Mouse (Mus musculus) stomach, postnatal 0 days (tissue): Measurements from ENCODE around the gene Stoml1. TPM values are rescaled to one million over a fixed set of nuclear protein-coding genes. Genes with fewer than 3 reads are reported as not detected.

Experiments
- ATAC-seq: fragments of 200-750 bp; cut with Nextera tagmentation; 2 replicates; pipeline ENCODE4 v1.8.0; 2017; ENCODE audit not compliant: low FRiP score, low TSS enrichment
- DNase-seq: peaks from one replicate; pipeline ENCODE4 v3.0.0-alpha.2; 2016; ENCODE audit warnings: low spot score
- H3K27ac ChIP-seq: fragments of 300-500 bp; sonication (generic); replicated peaks from 2 replicates; pipeline ENCODE4 v1.5.1; 2014; ENCODE audit warnings: mild to moderate bottlenecking, control low read depth
- H3K27me3 ChIP-seq: fragments of 300-500 bp; sonication (generic); 2 replicates; pipeline ENCODE4 v1.6.1; 2014; ENCODE audit warnings: low read length; ENCODE audit not compliant: control insufficient read depth, insufficient read depth
- H3K36me3 ChIP-seq: fragments of 300-500 bp; sonication (generic); 2 replicates; pipeline ENCODE4 v1.6.1; 2014; ENCODE audit warnings: low read length, mixed read lengths; ENCODE audit not compliant: control insufficient read depth, insufficient read depth
- H3K4me1 ChIP-seq: fragments of 300-500 bp; sonication (generic); replicated peaks from 2 replicates; pipeline ENCODE4 v1.6.1; 2014; ENCODE audit warnings: antibody characterized with exemption; ENCODE audit not compliant: control insufficient read depth, insufficient read depth
- H3K4me2 ChIP-seq: fragments of 300-500 bp; sonication (generic); replicated peaks from 2 replicates; pipeline ENCODE4 v1.6.1; 2014; ENCODE audit warnings: low read depth, mild to moderate bottlenecking, control low read depth, moderate library complexity
- H3K4me3 ChIP-seq: fragments of 300-500 bp; sonication (generic); 2 replicates; pipeline ENCODE4 v1.5.1; 2014; ENCODE audit warnings: low read depth, low read length, control low read depth
- H3K9ac ChIP-seq: fragments of 300-500 bp; sonication (generic); 2 replicates; pipeline ENCODE4 v1.6.1; 2014; ENCODE audit warnings: mild to moderate bottlenecking, low read length, control low read depth, mixed read lengths
- H3K9me3 ChIP-seq: fragments of 300-500 bp; sonication (generic); 2 replicates; pipeline ENCODE4 v1.6.1; 2016; ENCODE audit warnings: low read length; ENCODE audit not compliant: control insufficient read depth
- CTCF ChIP-seq: IDR thresholded peaks from 2 replicates; pipeline ENCODE4 v1.5.1; 2016; ENCODE audit warnings: antibody characterized with exemption, low read depth, mild to moderate bottlenecking, moderate library complexity
- EP300 ChIP-seq: optimal IDR thresholded peaks from 2 replicates; pipeline ENCODE3; 2016; ENCODE audit warnings: antibody characterized with exemption
- WGBS: fragments of 180-500 bp; shearing (Covaris S2); extraction: QIAGEN DNeasy Blood & Tissue Kit; methylation state at CpG from one replicate; pipeline ENCODE4 v1.1.7; 2014; 5-methylcytosine and 5-hydroxymethylcytosine counted together
- polyA plus RNA-seq: library from polyadenylated mRNA; unstranded; fragments of >200 nt; fragmentation: Nextera tagmentation; extraction: Ambion mirVana; gene quantifications from 2 replicates; pipeline ENCODE4 v1.2.1, GENCODE M21; 2015

Stoml1 gene
- polyA plus RNA-seq, 1 experiment from 2014 or later, result 20.4 TPM

- DNase-seq (no peak), ATAC-seq (no peak)
- Histone ChIP-seq H3K4me1 (no peaks in the 10 kb centered on the region), H3K4me2 (no peak overlapping the region), H3K9ac (no peak overlapping the region), H3K4me3 (no peak overlapping the region), H3K27me3 (no peaks in the 10 kb centered on the region), H3K36me3 (no peaks in the 10 kb centered on the region), H3K9me3 (no peaks in the 10 kb centered on the region), H3K27ac (no peak overlapping the region)
- WGBS, result 76% methylated on average over 1 of the region's 1 CpGs
- TF ChIP-seq CTCF (no peak), EP300 (no peak)
Observed at GRCm38 (mm10) chr9:58289090-58289489, 36.1 kb downstream of the Stoml1 start.

GRCm38 (mm10) chr9:58289901-58290300 lies 36.9 kb downstream of the Stoml1 start:
- ATAC-seq, result no peak
- Histone ChIP-seq H3K4me3 (no peak overlapping the region), H3K9ac (no peak overlapping the region), H3K4me2 (no peak overlapping the region), H3K4me1 (no peaks in the 10 kb centered on the region), H3K27me3 (no peaks in the 10 kb centered on the region), H3K9me3 (no peaks in the 10 kb centered on the region), H3K36me3 (no peaks in the 10 kb centered on the region), H3K27ac (no peak overlapping the region)
- WGBS, result 65% methylated on average over 2 of the region's 2 CpGs
- TF ChIP-seq CTCF, result no peak
- TF ChIP-seq EP300, result no peak
- DNase-seq, result no peak

GRCm38 (mm10) chr9:58294527-58294926 lies 41.6 kb downstream of the Stoml1 start:
- H3K27ac ChIP-seq, result no peak overlapping the region
- no peaks in the 10 kb centered on the region for H3K27me3 ChIP-seq
- H3K36me3 ChIP-seq, result no peaks in the 10 kb centered on the region
- H3K4me2 ChIP-seq, result no peak overlapping the region
- no peak for TF ChIP-seq EP300
- no peak for TF ChIP-seq CTCF
- H3K4me3 ChIP-seq, result no peak overlapping the region
- peaks cover 5% of the 10 kb centered on the region; the same call in 1 of the 2 replicates for H3K4me1 ChIP-seq
- no peak for DNase-seq
- 49% methylated on average over 7 of the region's 7 CpGs for WGBS
- no peak for ATAC-seq
- H3K9ac ChIP-seq, result no peak overlapping the region
- no peaks in the 10 kb centered on the region for H3K9me3 ChIP-seq

- Histone ChIP-seq H3K9me3 (no peaks in the 10 kb centered on the region), H3K4me1 (peaks cover 5% of the 10 kb centered on the region; the same call in 1 of the 2 replicates), H3K4me2 (no peak overlapping the region), H3K27ac (no peak overlapping the region), H3K27me3 (no peaks in the 10 kb centered on the region), H3K9ac (no peak overlapping the region), H3K4me3 (no peak overlapping the region), H3K36me3 (no peaks in the 10 kb centered on the region)
- no peak for ATAC-seq
- DNase-seq, result no peak
- 69% methylated on average over 3 of the region's 3 CpGs for whole genome bisulfite sequencing
- TF ChIP-seq EP300 (no peak), CTCF (no peak)
Observed at GRCm38 (mm10) chr9:58295345-58295744, 42.4 kb downstream of the Stoml1 start.

GRCm38 (mm10) chr9:58295766-58296361 lies 42.9 kb downstream of the Stoml1 start:
- Histone ChIP-seq H3K36me3 (no peaks in the 10 kb centered on the region), H3K27me3 (no peaks in the 10 kb centered on the region), H3K4me2 (no peak overlapping the region), H3K9me3 (no peaks in the 10 kb centered on the region), H3K4me3 (no peak overlapping the region), H3K9ac (no peak overlapping the region), H3K27ac (peak overlapping the region; percentile 50), H3K4me1 (peaks cover 5% of the 10 kb centered on the region; the same call in 1 of the 2 replicates)
- 34% methylated on average over 9 of the region's 9 CpGs for WGBS
- DNase-seq, result no peak
- TF ChIP-seq CTCF (peak; percentile 53), EP300 (no peak)
- ATAC-seq, result peak; percentile 73

- no peaks in the 10 kb centered on the region for H3K9me3 ChIP-seq
- WGBS, result 64% methylated on average over 6 of the region's 6 CpGs
- no peak overlapping the region for H3K4me2 ChIP-seq
- H3K27me3 ChIP-seq, result no peaks in the 10 kb centered on the region
- no peak overlapping the region for H3K27ac ChIP-seq
- no peak overlapping the region for H3K4me3 ChIP-seq
- DNase-seq, result no peak
- no peaks in the 10 kb centered on the region for H3K36me3 ChIP-seq
- H3K4me1 ChIP-seq, result peaks cover 5% of the 10 kb centered on the region; the same call in 1 of the 2 replicates
- ATAC-seq, result no peak
- TF ChIP-seq CTCF (no peak), EP300 (no peak)
- no peak overlapping the region for H3K9ac ChIP-seq
Observed at GRCm38 (mm10) chr9:58297065-58297464, 44.1 kb downstream of the Stoml1 start.
